Mouse (Mus musculus) retina, postnatal 7 days (tissue): Measurements from ENCODE around the gene Nhej1.

Source experiments
- DNase-seq: peaks from one replicate; pipeline ENCODE4 v3.0.0-alpha.2; 2012; ENCODE audit warnings: low read depth, low spot score

Nhej1 gene

GRCm38 (mm10) chr1:75125418-75125817, 418 bp upstream of the Nhej1 start:
- no peak for DNase-seq

GRCm38 (mm10) chr1:75122211-75122610, 2.8 kb downstream of the Nhej1 start:
- no peak for DNase-seq

GRCm38 (mm10) chr1:75052091-75052490, 72.9 kb downstream of the Nhej1 start:
- DNase-seq = peak; percentile 13

GRCm38 (mm10) chr1:75051428-75051827, 73.6 kb downstream of the Nhej1 start:
- no peak for DNase-seq

GRCm38 (mm10) chr1:75048571-75048970, 76.4 kb downstream of the Nhej1 start:
- no peak for DNase-seq

- no peak for DNase-seq
Observed at GRCm38 (mm10) chr1:75048041-75048440, 77.0 kb downstream of the Nhej1 start.

GRCm38 (mm10) chr1:75040429-75040828, 84.6 kb downstream of the Nhej1 start:
- DNase-seq = no peak

- DNase-seq = no peak
Observed at GRCm38 (mm10) chr1:75032041-75032440, 93.0 kb downstream of the Nhej1 start.

GRCm38 (mm10) chr1:75027061-75027779, 97.8 kb downstream of the Nhej1 start:
- DNase-seq = no peak

GRCm38 (mm10) chr1:75024419-75025199, 100.4 kb downstream of the Nhej1 start:
- DNase-seq = no peak

- no peak for DNase-seq
Observed at GRCm38 (mm10) chr1:75022216-75022615, 102.8 kb downstream of the Nhej1 start.

GRCm38 (mm10) chr1:75016846-75017245, 108.2 kb downstream of the Nhej1 start:
- DNase-seq = peak; percentile 73

- DNase-seq = no peak
Observed at GRCm38 (mm10) chr1:75015551-75016265, 109.3 kb downstream of the Nhej1 start.

- DNase-seq = no peak
Observed at GRCm38 (mm10) chr1:75014210-75014845, 110.7 kb downstream of the Nhej1 start.

- no peak for DNase-seq
Observed at GRCm38 (mm10) chr1:75010817-75011216, 114.2 kb downstream of the Nhej1 start.

- DNase-seq = no peak
Observed at GRCm38 (mm10) chr1:75010203-75010602, 114.8 kb downstream of the Nhej1 start.

GRCm38 (mm10) chr1:75006016-75006415, 119.0 kb downstream of the Nhej1 start:
- DNase-seq = no peak

GRCm38 (mm10) chr1:75001183-75001582, 123.8 kb downstream of the Nhej1 start:
- no peak for DNase-seq

GRCm38 (mm10) chr1:75000496-75000895, 124.5 kb downstream of the Nhej1 start:
- peak; percentile 13 for DNase-seq

- DNase-seq = no peak
Observed at GRCm38 (mm10) chr1:74999173-74999572, 125.8 kb downstream of the Nhej1 start.

- DNase-seq = no peak
Observed at GRCm38 (mm10) chr1:74997231-74997630, 127.8 kb downstream of the Nhej1 start.

GRCm38 (mm10) chr1:74977001-74977400, 148.0 kb downstream of the Nhej1 start:
- no peak for DNase-seq
